Mouse (Mus musculus) kidney, postnatal 25 days (tissue): ENCODE data around the gene Trappc11.

Experiments
- DNase-seq, 2 experiments: peaks; one replicate each; pipeline ENCODE4 v3.0.0; 2021; ENCODE audit warnings: mixed read lengths in 2 of 2

Trappc11 gene

GRCm38 (mm10) chr8:47533344-47534125 is at the start of gene Trappc11, which contains the start of gene Rwdd4a:
TSS of gene Trappc11 (minus strand) at chr8:47533470.
TSS of gene Rwdd4a (plus strand) at chr8:47533664.
- peak; percentile 97 to 98 for DNase-seq

GRCm38 (mm10) chr8:47581454-47581853 is 48.2 kb upstream of the Trappc11 start:
- DNase-seq = no peak

GRCm38 (mm10) chr8:47573482-47573881 is 40.2 kb upstream of the Trappc11 start:
- DNase-seq = no peak

- DNase-seq = no peak
Observed at GRCm38 (mm10) chr8:47570161-47570560, 36.9 kb upstream of the Trappc11 start.

- no peak for DNase-seq
Observed at GRCm38 (mm10) chr8:47568098-47568497, 34.8 kb upstream of the Trappc11 start.

- no peak for DNase-seq
Observed at GRCm38 (mm10) chr8:47566551-47566950, 33.3 kb upstream of the Trappc11 start.

- no peak for DNase-seq
Observed at GRCm38 (mm10) chr8:47560801-47561200, 27.5 kb upstream of the Trappc11 start.

- DNase-seq = no peak
Observed at GRCm38 (mm10) chr8:47558274-47558673, 25.0 kb upstream of the Trappc11 start.

- peak; percentile 5 to 40 for DNase-seq
Observed at GRCm38 (mm10) chr8:47556446-47556845, 23.2 kb upstream of the Trappc11 start.

GRCm38 (mm10) chr8:47553613-47554012 is 20.3 kb upstream of the Trappc11 start:
- peak in 1 of 2 experiments; percentile 6 for DNase-seq

GRCm38 (mm10) chr8:47547102-47547501 is 13.8 kb upstream of the Trappc11 start:
- no peak for DNase-seq

GRCm38 (mm10) chr8:47544094-47544493 is 10.8 kb upstream of the Trappc11 start:
- DNase-seq = no peak

GRCm38 (mm10) chr8:47542746-47543145 is 9.5 kb upstream of the Trappc11 start:
- DNase-seq = no peak

GRCm38 (mm10) chr8:47538323-47538722 is 5.1 kb upstream of the Trappc11 start:
- DNase-seq = peak; percentile 22 to 52

GRCm38 (mm10) chr8:47528094-47528493 is 5.2 kb downstream of the Trappc11 start:
- no peak for DNase-seq

- no peak for DNase-seq
Observed at GRCm38 (mm10) chr8:47513601-47514000, 19.7 kb downstream of the Trappc11 start.

GRCm38 (mm10) chr8:47510930-47511329 is 22.3 kb downstream of the Trappc11 start:
- no peak for DNase-seq

GRCm38 (mm10) chr8:47505431-47505830 is 27.8 kb downstream of the Trappc11 start:
- DNase-seq = no peak

- DNase-seq = no peak
Observed at GRCm38 (mm10) chr8:47502546-47502945, 30.7 kb downstream of the Trappc11 start.

- DNase-seq = no peak
Observed at GRCm38 (mm10) chr8:47501994-47502393, 31.3 kb downstream of the Trappc11 start.

GRCm38 (mm10) chr8:47495428-47495827 is 37.8 kb downstream of the Trappc11 start:
- DNase-seq = no peak

- DNase-seq = no peak
Observed at GRCm38 (mm10) chr8:47494602-47495153, 38.6 kb downstream of the Trappc11 start.

GRCm38 (mm10) chr8:47493106-47493505 is 40.2 kb downstream of the Trappc11 start:
- no peak for DNase-seq

GRCm38 (mm10) chr8:47487231-47487630 is 46.0 kb downstream of the Trappc11 start:
- peak in 1 of 2 experiments; percentile 24 for DNase-seq
